Mouse (Mus musculus) liver, postnatal 0 days (tissue): ENCODE measurements around the gene Cdkl4. TPM values are rescaled to one million over a fixed set of nuclear protein-coding genes. Genes with fewer than 3 reads are reported as not detected.

Experiments
- ATAC-seq: fragments of 200-750 bp; cut with Nextera tagmentation; 2 replicates; pipeline ENCODE4 v1.8.0; 2017; ENCODE audit warnings: mild to moderate bottlenecking, moderate library complexity
- DNase-seq: peaks from one replicate; pipeline ENCODE4 v3.0.0-alpha.2; 2016
- H3K27ac ChIP-seq: fragments of 300-500 bp; sonication (generic); 2 replicates; pipeline ENCODE4 v1.5.1; 2014; ENCODE audit warnings: antibody characterized with exemption, moderate library complexity, mild to moderate bottlenecking, low read depth
- H3K27me3 ChIP-seq: fragments of 300-500 bp; sonication (generic); 2 replicates; pipeline ENCODE4 v1.6.1; 2014; ENCODE audit warnings: low read length, control low read depth, mixed read lengths; ENCODE audit not compliant: insufficient read depth
- H3K36me3 ChIP-seq: fragments of 300-500 bp; sonication (generic); replicated peaks from 2 replicates; pipeline ENCODE4 v1.6.1; 2014; ENCODE audit warnings: mild to moderate bottlenecking, control low read depth, low read length, moderate library complexity, mixed read lengths; ENCODE audit not compliant: insufficient read depth
- H3K4me1 ChIP-seq: fragments of 300-500 bp; sonication (generic); 2 replicates; pipeline ENCODE4 v1.6.1; 2014; ENCODE audit warnings: antibody characterized with exemption, mild to moderate bottlenecking, control low read depth; ENCODE audit not compliant: insufficient read depth
- H3K4me2 ChIP-seq: fragments of 300-500 bp; sonication (generic); 2 replicates; pipeline ENCODE4 v1.6.1; 2014; ENCODE audit warnings: low read depth, mild to moderate bottlenecking, low read length, moderate library complexity, mixed read lengths
- H3K4me3 ChIP-seq: fragments of 300-500 bp; sonication (generic); 2 replicates; pipeline ENCODE4 v1.5.1; 2014; ENCODE audit warnings: low read depth, low read length
- H3K9ac ChIP-seq: fragments of 300-500 bp; sonication (generic); replicated peaks from 2 replicates; pipeline ENCODE4 v1.6.1; 2014; ENCODE audit warnings: mild to moderate bottlenecking, moderate library complexity
- H3K9me3 ChIP-seq: fragments of 300-500 bp; sonication (generic); 2 replicates; pipeline ENCODE4 v1.6.1; 2016; ENCODE audit warnings: mild to moderate bottlenecking, control low read depth, low read length, mixed read lengths
- CTCF ChIP-seq: sonication (generic); IDR thresholded peaks from 2 replicates; pipeline ENCODE4 v1.5.1; 2016; ENCODE audit warnings: antibody characterized with exemption, low read depth
- EP300 ChIP-seq: IDR thresholded peaks from 2 replicates; pipeline ENCODE4 v1.6.1; 2016; ENCODE audit warnings: antibody characterized with exemption, low read depth, mild to moderate bottlenecking
- WGBS: fragments of 180-500 bp; shearing (Covaris S2); extraction: QIAGEN DNeasy Blood & Tissue Kit; methylation state at CpG from one replicate; pipeline ENCODE4 v1.1.7; 2014; ENCODE audit not compliant: insufficient replicate concordance; 5-methylcytosine and 5-hydroxymethylcytosine counted together
- polyA plus RNA-seq: library from polyadenylated mRNA; unstranded; fragments of >200 nt; fragmentation: Nextera tagmentation; extraction: Ambion mirVana; gene quantifications from 2 replicates; pipeline ENCODE4 v1.2.1, GENCODE M21; 2015

The Cdkl4 gene
- polyA plus RNA-seq, 1 experiment from 2014 or later: 0.34 TPM

- H3K4me2 ChIP-seq: peak overlapping the region; percentile 86
- no peaks in the 10 kb centered on the region for H3K36me3 ChIP-seq
- WGBS: 35% methylated on average over 7 of the region's 7 CpGs
- H3K4me1 ChIP-seq: peaks cover 32% of the 10 kb centered on the region
- peak overlapping the region; percentile 97 for H3K4me3 ChIP-seq
- no peak for DNase-seq
- peak overlapping the region; percentile 97 for H3K27ac ChIP-seq
- no peaks in the 10 kb centered on the region for H3K9me3 ChIP-seq
- peak overlapping the region; percentile 95 for H3K9ac ChIP-seq
- H3K27me3 ChIP-seq: no peaks in the 10 kb centered on the region
- ATAC-seq: no peak
- TF ChIP-seq CTCF: no peak
- no peak for TF ChIP-seq EP300
These were observed 96.8 kb downstream of the Cdkl4 start for GRCm38 (mm10) chr17:80480855-80481224.

DNA sequence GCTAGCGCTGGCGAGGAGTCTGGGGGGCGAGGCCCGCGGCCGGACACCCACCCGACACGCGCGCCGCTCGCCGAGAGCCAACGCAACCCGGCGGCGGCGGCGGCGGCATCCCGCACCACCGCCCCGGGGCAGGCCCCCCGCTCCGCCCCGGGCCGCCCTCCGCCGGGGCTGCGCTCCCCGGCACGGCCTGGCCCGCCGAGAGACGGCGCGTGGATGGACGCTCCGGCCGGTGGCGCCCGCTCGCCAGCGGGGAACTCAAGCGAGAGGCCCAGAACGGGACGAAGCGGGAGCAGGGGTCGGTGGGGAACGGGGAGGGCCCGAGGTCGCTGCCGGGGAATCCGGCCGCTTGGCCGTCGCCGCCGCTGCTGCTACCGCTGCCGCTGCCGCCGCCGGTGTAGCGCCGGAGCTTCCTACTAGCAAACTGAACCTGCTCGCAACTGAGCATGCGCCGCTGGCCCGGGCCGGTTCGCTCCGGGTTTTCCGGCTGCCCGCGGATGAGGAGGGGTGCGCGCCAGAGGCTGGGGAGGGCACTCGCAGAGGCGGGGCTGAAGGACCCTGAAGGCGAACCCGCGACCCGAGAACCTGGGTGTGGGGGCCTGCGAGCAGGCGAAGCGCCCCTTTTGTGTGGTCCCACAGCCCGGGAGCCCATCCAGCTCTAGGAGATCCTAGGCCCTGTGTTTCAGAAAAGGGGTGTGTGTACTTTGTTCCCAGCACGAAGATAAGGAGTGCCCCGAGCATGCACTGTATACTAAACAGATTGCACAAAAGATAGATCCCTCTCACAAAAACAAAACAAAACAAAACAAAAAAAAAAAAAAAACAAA lies 97.4 kb downstream of the Cdkl4 start, which contains the start of gene Sos1:
Sos1 (minus strand) TSS at position 423 of the 824 bp plus-strand sequence.
- ATAC-seq: peak; percentile 79
- WGBS: under 1% methylated on average over 51 of the region's 90 CpGs
- Histone ChIP-seq H3K4me2 (peak within 1 kb of the TSS; percentile 86), H3K4me3 (peak within 1 kb of the TSS; percentile 97), H3K36me3 (no peaks in the 10 kb centered on the region), H3K9me3 (no peaks in the 10 kb centered on the region), H3K9ac (peak within 1 kb of the TSS; percentile 95), H3K27ac (peak within 1 kb of the TSS; percentile 97), H3K4me1 (peaks cover 32% of the 10 kb centered on the region), H3K27me3 (no peaks in the 10 kb centered on the region)
- DNase-seq: peak; percentile 96
- 0 out of 2 replicates have a peak, but pooled peaks have one; percentile 2 for TF ChIP-seq CTCF
- TF ChIP-seq EP300: no peak

- H3K4me1 ChIP-seq: peaks cover 32% of the 10 kb centered on the region
- H3K9ac ChIP-seq: peak overlapping the region; percentile 95
- under 1% methylated on average over 60 of the region's 71 CpGs for WGBS
- ATAC-seq (peak; percentile 50), DNase-seq (peak; percentile 71)
- TF ChIP-seq CTCF: no peak
- TF ChIP-seq EP300: no peak
- peak overlapping the region; percentile 97 for H3K4me3 ChIP-seq
- peak overlapping the region; percentile 97 for H3K27ac ChIP-seq
- no peaks in the 10 kb centered on the region for H3K9me3 ChIP-seq
- no peaks in the 10 kb centered on the region for H3K27me3 ChIP-seq
- peak overlapping the region; percentile 86 for H3K4me2 ChIP-seq
- H3K36me3 ChIP-seq: peaks cover 3% of the 10 kb centered on the region; the same call in 1 of the 2 replicates
These were observed 98.2 kb downstream of the Cdkl4 start for GRCm38 (mm10) chr17:80479295-80480030.

GRCm38 (mm10) chr17:80477679-80478078 lies 99.9 kb downstream of the Cdkl4 start:
- 84% methylated on average over 2 of the region's 2 CpGs for WGBS
- H3K4me2 ChIP-seq: no peak overlapping the region
- DNase-seq (no peak), ATAC-seq (no peak)
- no peak overlapping the region for H3K9ac ChIP-seq
- no peak for TF ChIP-seq CTCF
- TF ChIP-seq EP300: no peak
- peaks cover 7% of the 10 kb centered on the region; the same call in 1 of the 2 replicates for H3K36me3 ChIP-seq
- H3K27me3 ChIP-seq: no peaks in the 10 kb centered on the region
- H3K27ac ChIP-seq: no peak overlapping the region
- no peak overlapping the region for H3K4me3 ChIP-seq
- no peaks in the 10 kb centered on the region for H3K9me3 ChIP-seq
- H3K4me1 ChIP-seq: peaks cover 28% of the 10 kb centered on the region

DNA sequence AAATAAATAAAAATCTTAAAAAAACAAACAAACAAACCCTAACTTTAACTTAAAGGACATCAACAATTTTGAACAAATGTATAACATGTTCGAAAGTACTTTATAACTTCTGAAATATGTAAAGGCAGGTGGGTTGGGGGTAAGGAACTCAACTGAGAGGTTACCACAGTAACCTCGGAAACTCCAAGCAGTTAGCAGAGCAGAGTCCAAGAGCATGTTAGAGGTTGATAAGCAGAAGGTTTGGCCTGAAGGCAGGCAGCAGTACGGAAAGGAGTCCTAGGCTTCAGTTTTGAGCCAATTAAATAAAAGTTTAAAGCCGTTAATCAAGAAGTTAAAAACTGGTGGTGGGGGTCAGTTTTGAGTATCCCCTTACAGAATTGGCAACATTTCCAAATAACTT lies 101.1 kb downstream of the Cdkl4 start:
- no peak overlapping the region for H3K4me2 ChIP-seq
- H3K4me1 ChIP-seq: peaks cover 23% of the 10 kb centered on the region
- no peak for ATAC-seq

More for the DNA sequence above, 101.1 kb downstream of the Cdkl4 start:
- Histone ChIP-seq H3K27ac (no peak overlapping the region), H3K9ac (no peak overlapping the region), H3K36me3 (peaks cover 7% of the 10 kb centered on the region; the same call in 1 of the 2 replicates), H3K27me3 (no peaks in the 10 kb centered on the region), H3K9me3 (no peaks in the 10 kb centered on the region), H3K4me3 (no peak overlapping the region)
- TF ChIP-seq EP300 (no peak), CTCF (no peak)
- 60% methylated on average over 4 of the region's 4 CpGs for WGBS
- no peak for DNase-seq

Other genes starting within 250 kb of the Cdkl4 start
- gene Gm10190, start 204.3 kb downstream of the Cdkl4 start, polyA plus RNA-seq: 0.51 and 0.92 TPM in 2 replicates
- 1.4 TPM in 2 replicates for gene Sos1, start 97.4 kb downstream of the Cdkl4 start, polyA plus RNA-seq
- 5.5 and 5.9 TPM in 2 replicates for gene Map4k3, start 150.7 kb upstream of the Cdkl4 start, polyA plus RNA-seq